Mouse (Mus musculus) adrenal gland, postnatal 25 days (tissue): ENCODE data around the gene Calm4. TPM values are rescaled to one million over a fixed set of nuclear protein-coding genes. Genes with fewer than 3 reads are reported as not detected.

Source experiments
- DNase-seq: peaks from one replicate; pipeline ENCODE4 v3.0.0; 2021; ENCODE audit warnings: mixed read lengths
- total RNA-seq: library from RNA; stranded (reverse); gene quantifications from 2 replicates; pipeline ENCODE4 v1.2.3, GENCODE M21; 2021

Gene Calm4
- total RNA-seq, 1 experiment from 2014 or later = not detected

DNA sequence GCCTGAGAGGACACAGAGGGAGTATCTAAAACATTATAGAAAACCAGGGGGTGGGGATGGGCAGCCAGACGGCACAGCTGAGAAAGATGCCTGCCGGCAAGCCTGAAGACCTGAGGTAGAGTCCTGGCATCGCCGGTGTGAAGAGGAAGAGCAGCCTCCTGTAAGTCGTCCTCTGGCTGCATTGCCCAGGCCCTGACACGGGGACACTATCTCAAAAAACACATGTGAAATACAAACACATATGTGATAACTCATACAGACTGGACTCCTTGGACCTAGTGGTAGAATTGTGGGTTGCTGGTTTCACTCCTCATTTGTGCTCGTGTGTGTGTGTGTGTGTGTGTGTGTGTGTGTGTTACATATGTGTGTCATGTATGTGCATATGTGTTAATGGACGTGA lies 23.7 kb downstream of the Calm4 start:
- DNase-seq = no peak

DNA sequence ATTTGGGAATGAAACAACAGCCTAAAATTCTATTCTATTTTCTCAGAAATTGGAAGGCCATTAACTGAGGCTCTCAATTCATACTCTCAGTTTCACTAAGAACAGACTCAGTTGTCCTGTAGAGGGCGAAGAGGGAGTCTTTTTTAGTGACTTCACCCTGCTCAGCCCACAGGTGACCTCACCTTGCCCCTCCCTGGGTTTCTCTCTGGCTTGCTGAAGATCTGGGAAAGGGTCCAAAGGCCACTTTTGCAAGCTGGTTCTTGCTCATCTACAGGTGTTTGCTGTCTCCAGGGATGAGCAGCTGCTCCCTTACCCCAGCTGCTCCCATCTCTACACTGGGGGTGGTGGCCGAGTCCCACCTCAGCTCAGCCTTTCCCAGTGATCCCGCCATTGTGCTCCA lies 24.8 kb downstream of the Calm4 start:
- DNase-seq = no peak

DNA sequence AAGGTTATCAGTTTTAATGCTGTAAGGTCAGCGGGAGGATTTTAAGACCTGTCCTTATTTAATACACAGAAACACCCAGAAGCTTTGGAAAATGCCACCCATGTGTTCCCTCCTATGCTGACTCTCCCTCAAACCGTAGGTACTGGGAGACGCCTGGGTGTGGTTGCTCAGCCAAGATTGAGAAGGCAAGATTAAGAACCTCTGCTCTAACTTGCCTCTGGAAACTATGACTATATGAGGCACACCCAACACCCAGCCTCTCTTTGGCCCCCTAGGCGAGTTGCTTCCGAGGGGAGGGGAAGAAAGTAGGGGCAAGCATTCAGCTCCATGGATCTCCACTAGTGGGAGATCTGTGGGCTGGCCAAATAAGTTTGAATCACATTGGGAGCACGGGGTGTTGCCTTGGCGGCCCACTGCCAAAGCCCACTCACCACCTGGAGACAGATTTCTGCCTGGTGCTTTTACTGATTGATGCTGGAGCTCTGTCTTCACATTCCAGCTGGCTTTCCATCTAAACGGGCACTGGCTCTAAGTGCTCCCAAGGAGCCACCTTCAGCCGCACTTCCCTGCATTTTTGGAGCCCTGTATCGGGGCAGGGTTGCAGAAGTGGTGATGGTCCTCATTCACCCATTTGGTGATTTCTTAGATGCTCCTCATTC lies 25.5 kb downstream of the Calm4 start:
- no peak for DNase-seq

DNA sequence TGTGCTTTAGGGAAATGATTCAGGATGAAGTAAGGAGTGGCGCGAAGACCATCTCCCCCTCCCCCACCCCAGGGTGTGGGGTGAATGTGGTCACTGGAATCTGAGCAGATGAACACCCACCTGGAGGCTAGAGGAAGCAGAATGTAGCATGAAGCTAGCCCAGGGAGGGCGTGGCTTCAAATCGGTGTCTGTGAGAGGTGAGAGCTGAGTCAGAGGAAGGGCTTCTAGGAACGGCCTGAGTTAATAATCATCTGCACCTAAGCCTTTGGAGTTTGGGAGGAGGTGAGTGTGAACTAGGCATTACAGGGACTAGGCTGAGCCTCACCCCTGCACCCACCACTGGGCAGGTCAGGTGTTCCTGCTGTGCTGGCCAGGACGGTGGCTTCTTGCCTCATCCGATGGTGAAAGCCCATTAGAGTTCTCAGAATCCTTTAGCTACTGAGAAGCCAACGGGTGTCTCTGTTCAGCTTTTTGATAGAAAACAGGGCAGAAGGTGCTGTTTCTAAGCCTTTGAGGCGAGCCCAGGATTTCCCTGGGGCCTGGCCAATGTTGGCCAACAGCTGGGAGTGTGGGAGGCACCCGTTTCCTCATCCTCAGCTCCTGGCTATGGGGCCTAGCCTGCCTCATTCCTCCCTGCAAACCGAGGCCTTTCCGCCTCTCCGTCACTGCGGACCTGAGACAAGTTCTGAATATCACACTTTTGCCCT lies 28.2 kb downstream of the Calm4 start:
- peak; percentile 24 for DNase-seq

DNA sequence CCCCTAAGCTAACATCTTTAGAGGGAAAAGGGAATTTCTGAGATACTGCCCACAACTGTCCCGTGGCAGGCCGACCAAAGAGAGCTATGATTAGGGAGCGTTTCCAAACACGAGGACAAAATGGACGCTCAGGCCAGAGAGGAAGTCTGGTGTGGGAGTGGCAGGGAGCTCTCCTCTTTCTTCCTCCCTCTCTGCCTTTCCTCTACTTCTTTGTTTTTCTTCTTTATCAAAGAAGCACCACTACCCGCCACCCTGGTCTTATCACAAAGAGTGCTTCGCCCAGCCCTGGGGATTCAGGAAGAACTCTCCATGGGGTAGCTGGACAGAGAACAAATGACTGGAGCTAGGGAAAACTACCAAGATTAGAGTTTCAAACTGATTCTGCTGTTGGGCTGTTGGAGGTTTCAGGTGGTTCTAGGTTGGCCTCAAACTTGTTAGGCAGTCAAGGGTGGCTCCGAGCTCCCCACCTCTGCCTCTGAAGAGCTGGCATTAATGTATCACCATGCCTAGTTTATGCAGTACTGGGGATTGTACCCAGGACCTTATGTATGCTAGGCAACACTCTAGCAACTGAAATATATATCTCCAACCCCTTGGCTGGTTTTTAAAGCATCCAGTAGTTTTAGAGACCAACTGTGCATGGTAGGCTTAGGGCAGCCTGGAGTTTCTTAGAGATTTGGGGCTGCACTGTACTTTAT lies 28.9 kb downstream of the Calm4 start:
- no peak for DNase-seq

DNA sequence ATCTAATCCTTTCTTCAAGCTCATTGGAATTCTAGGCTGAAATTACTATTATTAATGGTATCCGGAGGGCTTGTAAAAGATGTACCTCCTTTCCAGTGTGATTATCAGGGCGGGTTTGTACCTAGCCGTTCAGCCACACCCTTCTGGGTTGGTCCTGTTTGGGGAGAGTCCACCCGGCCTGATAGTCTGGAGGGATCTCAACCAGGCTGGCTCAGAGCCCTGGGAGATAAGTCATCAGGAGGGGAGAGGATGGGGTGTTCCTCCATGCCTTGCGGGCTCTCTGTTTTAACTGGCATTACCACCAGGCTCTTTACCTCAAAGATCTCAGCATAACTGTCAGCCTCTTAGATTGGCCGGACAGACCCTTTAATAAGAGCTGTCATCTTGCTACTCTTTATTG lies 29.6 kb downstream of the Calm4 start:
- DNase-seq = no peak

DNA sequence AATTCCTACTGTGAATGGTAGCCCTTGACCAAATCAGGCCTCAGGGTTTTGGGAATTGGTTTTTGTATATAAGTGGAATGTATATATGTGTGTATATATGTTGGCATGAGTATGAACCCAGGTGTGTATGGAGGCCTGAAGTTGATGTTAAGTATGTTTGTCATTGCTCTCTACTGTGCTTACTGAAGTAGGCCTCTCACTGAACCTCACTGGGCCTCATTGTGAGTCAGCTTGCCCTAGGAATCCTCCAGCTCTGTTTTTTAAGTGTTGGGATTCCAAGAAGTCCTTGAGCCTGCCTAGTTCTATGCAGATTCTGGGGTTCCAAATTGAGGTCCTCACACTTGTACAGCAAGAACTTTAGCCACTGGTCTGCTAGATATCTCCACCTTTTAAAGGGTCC lies 32.3 kb downstream of the Calm4 start:
- no peak for DNase-seq

DNA sequence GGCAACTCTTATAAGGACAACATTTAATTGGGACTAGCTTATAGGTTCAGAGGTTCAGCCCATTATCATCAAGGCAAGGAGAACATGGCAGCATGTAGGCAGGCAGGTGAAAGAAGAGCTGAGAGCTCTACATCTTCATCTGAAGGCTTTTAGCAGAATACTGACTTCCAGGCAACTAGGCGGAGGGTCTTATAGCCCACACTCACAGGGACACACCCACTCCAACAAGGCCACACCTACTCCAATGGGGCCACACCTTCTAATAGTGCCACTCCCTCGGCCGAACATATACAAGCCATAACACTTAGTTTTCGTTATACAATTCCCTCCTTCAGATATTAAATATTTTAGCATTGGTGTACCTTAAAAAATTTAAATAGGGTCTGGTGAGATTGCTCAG lies 35.3 kb downstream of the Calm4 start:
- no peak for DNase-seq

DNA sequence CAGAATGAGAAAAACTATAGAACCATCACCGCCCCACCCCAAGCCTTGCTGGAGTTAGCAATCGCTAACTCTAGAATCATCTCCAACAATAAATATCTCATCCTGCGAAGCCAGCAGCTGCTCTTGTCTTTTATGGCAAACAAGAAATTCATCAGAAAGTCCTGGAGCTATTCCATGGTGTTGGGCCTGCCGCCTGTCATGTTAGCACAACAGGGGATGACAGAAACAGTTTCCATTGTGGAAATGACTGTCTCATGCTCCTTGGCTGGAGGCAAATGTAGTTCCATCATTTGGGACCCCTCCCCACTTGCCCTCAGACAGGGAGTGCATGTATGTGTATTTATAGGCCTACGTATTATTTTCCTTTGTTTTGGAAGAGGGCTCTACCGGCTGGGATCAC lies 38.9 kb downstream of the Calm4 start:
- no peak for DNase-seq

DNA sequence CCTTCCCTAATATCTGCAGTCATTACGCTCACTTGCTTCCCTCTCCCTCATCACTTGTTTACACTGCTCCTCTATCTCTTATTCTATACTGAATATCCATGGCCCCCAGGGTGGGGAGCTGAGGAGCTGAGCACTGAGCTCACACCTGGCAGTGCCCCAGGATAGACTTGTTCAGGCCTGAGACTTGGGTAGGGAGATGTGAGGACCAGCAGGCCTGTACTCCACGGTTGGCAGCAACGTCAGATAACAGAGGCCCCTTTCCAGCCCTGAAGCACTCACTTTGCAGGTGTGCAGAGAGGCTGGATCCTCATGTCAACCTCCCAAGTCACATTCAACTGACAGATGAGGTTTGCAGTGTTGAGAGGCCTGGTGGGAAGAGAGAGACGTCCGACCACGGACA lies 39.6 kb downstream of the Calm4 start:
- DNase-seq = no peak

DNA sequence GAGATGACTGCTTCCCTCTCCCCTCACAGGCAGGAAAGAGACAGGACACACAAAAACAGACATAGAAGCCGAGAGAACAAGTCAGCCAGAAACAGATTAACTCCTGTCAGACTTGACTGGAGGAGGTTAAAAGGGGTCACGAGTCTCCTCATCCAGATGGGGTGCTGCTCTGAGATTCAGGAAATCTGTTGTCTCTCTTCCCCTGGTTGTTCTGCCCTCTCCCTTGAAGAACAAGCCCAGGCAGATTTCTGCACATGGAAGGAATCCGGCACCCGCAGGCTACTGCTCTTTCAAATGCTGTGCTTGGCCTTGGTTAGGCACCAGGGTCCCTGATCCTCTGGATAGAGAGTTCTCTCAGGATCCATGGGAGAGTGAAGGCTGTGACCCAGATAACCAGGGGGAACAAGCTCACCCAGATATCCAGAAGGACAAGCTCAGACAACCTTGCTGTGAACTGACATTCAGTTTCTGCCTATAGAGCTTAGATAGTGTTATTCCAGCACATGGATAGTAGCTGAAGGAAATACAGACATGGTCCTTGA lies 40.2 kb downstream of the Calm4 start:
- no peak for DNase-seq

DNA sequence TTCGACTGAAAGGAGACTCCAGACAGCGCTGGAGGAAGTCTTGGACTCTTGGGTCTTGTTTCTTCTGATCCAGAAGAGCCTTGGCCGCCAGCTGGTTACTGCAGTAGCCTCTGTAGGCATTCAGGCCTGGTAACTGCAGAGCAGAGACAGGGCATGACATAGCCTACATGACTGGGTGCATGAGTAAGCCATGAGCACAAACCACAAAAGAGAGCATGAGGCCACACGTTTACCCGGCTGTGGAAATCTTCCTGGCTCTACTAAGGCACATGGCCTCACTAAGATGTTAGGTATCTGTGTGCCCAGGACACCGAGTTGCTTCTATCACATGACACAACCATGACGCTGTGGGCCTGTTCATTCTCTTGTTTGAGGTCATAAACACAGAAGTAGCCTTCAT lies 49.1 kb downstream of the Calm4 start:
- DNase-seq = no peak

Other genes with a start within 250 kb of the Calm4 start
- gene Fam208b, start 226.6 kb upstream of the Calm4 start, total RNA-seq = 27.0 and 29.7 TPM in 2 replicates
- gene Asb13, start 203.7 kb upstream of the Calm4 start, total RNA-seq = 11.9 and 15.8 TPM in 2 replicates
- gene Calml3, start 33.4 kb upstream of the Calm4 start, total RNA-seq = not detected in 2 replicates
- gene Calm5, start 16.4 kb downstream of the Calm4 start, total RNA-seq = not detected in 2 replicates
- 94.7 and 107 TPM in 2 replicates for gene Net1, start 80.5 kb downstream of the Calm4 start, total RNA-seq
- not detected in 2 replicates for gene Tubal3, start 80.5 kb downstream of the Calm4 start, total RNA-seq
- gene Ucn3, start 107.6 kb downstream of the Calm4 start, total RNA-seq = not detected in 2 replicates
- 0.73 and 1.8 TPM in 2 replicates for gene Akr1c14, start 211.3 kb downstream of the Calm4 start, total RNA-seq